Mouse (Mus musculus) A20 (cell line): ENCODE measurements around the gene Foxf1.

ENCODE experiments used
- DNase-seq: peaks from one replicate; pipeline ENCODE4 v3.0.0-alpha.2; 2011; ENCODE audit warnings: low read depth, low spot score

Gene Foxf1

GRCm38 (mm10) chr8:121115136-121115535 lies 30.9 kb downstream of the Foxf1 start:
- no peak for DNase-seq

- DNase-seq = no peak
These were observed 31.8 kb downstream of the Foxf1 start, which contains the start of gene Foxc2 for GRCm38 (mm10) chr8:121115948-121116347. TSS of gene Foxc2 (plus strand) at chr8:121116171.

- no peak for DNase-seq
These were observed 32.5 kb downstream of the Foxf1 start for GRCm38 (mm10) chr8:121116591-121117185.

GRCm38 (mm10) chr8:121117186-121117651 lies 33.0 kb downstream of the Foxf1 start:
- no peak for DNase-seq

GRCm38 (mm10) chr8:121117906-121118305 lies 33.7 kb downstream of the Foxf1 start:
- DNase-seq = no peak

GRCm38 (mm10) chr8:121118634-121119420 lies 34.6 kb downstream of the Foxf1 start:
- DNase-seq = no peak

- DNase-seq = no peak
These were observed 35.7 kb downstream of the Foxf1 start for GRCm38 (mm10) chr8:121119635-121120455.

GRCm38 (mm10) chr8:121120456-121121419 lies 36.6 kb downstream of the Foxf1 start:
- no peak for DNase-seq

GRCm38 (mm10) chr8:121121704-121122103 lies 37.5 kb downstream of the Foxf1 start:
- no peak for DNase-seq

GRCm38 (mm10) chr8:121122368-121122767 lies 38.2 kb downstream of the Foxf1 start:
- no peak for DNase-seq

GRCm38 (mm10) chr8:121123113-121123512 lies 38.9 kb downstream of the Foxf1 start:
- DNase-seq = no peak

GRCm38 (mm10) chr8:121124547-121125239 lies 40.5 kb downstream of the Foxf1 start:
- no peak for DNase-seq

GRCm38 (mm10) chr8:121125311-121125876 lies 41.2 kb downstream of the Foxf1 start:
- peak; percentile 26 for DNase-seq

- DNase-seq = no peak
These were observed 42.0 kb downstream of the Foxf1 start for GRCm38 (mm10) chr8:121126191-121126590.

- no peak for DNase-seq
These were observed 42.5 kb downstream of the Foxf1 start for GRCm38 (mm10) chr8:121126694-121127093.

GRCm38 (mm10) chr8:121127291-121127701 lies 43.1 kb downstream of the Foxf1 start:
- no peak for DNase-seq

- DNase-seq = no peak
These were observed 43.7 kb downstream of the Foxf1 start, which contains the start of gene Foxl1 for GRCm38 (mm10) chr8:121127756-121128375. TSS of gene Foxl1 (plus strand) at chr8:121127940.

- no peak for DNase-seq
These were observed 44.5 kb downstream of the Foxf1 start for GRCm38 (mm10) chr8:121128531-121129264.
